In genomic region chr11:97333044-97333443, GRCm38 (mm10) we compare ENCODE assay signal across 16 mouse cellular contexts. TPM values are rescaled to one million over a fixed set of nuclear protein-coding genes. Genes with fewer than 3 reads are reported as not detected.
DNase-seq lines count a peak whose midpoint lies in the region; ATAC-seq and TF ChIP-seq lines count a peak whose summit lies in the region.
"Had no signal": no experiment of that assay in that cellular context is flagged by ENCODE, and none has a peak within 500 bp of the region (broad histone marks: within the 10 kb centered on the region; RNA-seq: fewer than 3 reads in every experiment).

No protein-coding gene starts in this region.

- WGBS in forebrain, embryonic 13.5 days, result 52% methylated on average over 9 of the region's 9 CpGs
- 55% methylated on average over 9 of the region's 9 CpGs for WGBS in forebrain, embryonic 11.5 days
- 47% methylated on average over 9 of the region's 9 CpGs for WGBS in liver, embryonic 11.5 days
- 36% methylated on average over 9 of the region's 9 CpGs for WGBS in intestine, postnatal 0 days

- peaks cover 34% of the 10 kb centered on the region for H3K36me3 ChIP-seq in forebrain, embryonic 13.5 days (ENCODE audit: poor library complexity, severe bottlenecking)
- peaks cover 4% of the 10 kb centered on the region; the same call in 1 of the 2 replicates for H3K36me3 ChIP-seq in forebrain, embryonic 11.5 days (ENCODE audit: control insufficient read depth, insufficient read depth, low read length)
- peaks cover 7% of the 10 kb centered on the region; the same call in 1 of the 2 replicates for H3K36me3 ChIP-seq in liver, embryonic 11.5 days (ENCODE audit: control insufficient read depth, insufficient read depth, low read length)
- peaks cover 11% of the 10 kb centered on the region; the same call in 1 of the 2 replicates for H3K36me3 ChIP-seq in intestine, postnatal 0 days (ENCODE audit: control insufficient read depth, insufficient read depth)

- no peak overlapping the region for H3K27ac ChIP-seq in forebrain, embryonic 13.5 days
- H3K27ac ChIP-seq in forebrain, embryonic 11.5 days (ENCODE audit: low read depth, low read length), result no peak overlapping the region
- H3K27ac ChIP-seq in liver, embryonic 11.5 days (ENCODE audit: low read depth, low read length), result no peak overlapping the region
- no peak overlapping the region for H3K27ac ChIP-seq in intestine, postnatal 0 days (ENCODE audit: low read depth, low read length)
- H3K27ac ChIP-seq: embryonic facial prominence, embryonic 15.5 days had no signal

- H3K9ac ChIP-seq in forebrain, embryonic 13.5 days, result 0 out of 2 replicates have a peak overlapping the region, but pooled peaks have one; percentile 1
- H3K9ac ChIP-seq in forebrain, embryonic 11.5 days (ENCODE audit: low read length), result no peak overlapping the region
- H3K9ac ChIP-seq in liver, embryonic 11.5 days (ENCODE audit: low read depth, low read length), result no peak overlapping the region
- H3K9ac ChIP-seq in intestine, postnatal 0 days (ENCODE audit: low read depth, low read length), result no peak overlapping the region
- H3K9ac ChIP-seq: embryonic facial prominence, embryonic 15.5 days had no signal

- H3K4me2 ChIP-seq in forebrain, embryonic 13.5 days, result no peak overlapping the region
- no peak overlapping the region for H3K4me2 ChIP-seq in forebrain, embryonic 11.5 days (ENCODE audit: low read depth, low read length, severe bottlenecking)
- no peak overlapping the region for H3K4me2 ChIP-seq in liver, embryonic 11.5 days
- no peak overlapping the region for H3K4me2 ChIP-seq in intestine, postnatal 0 days (replicated peaks; ENCODE audit: low read depth)
- H3K4me2 ChIP-seq: embryonic facial prominence, embryonic 15.5 days had no signal

- H3K9me3 ChIP-seq in forebrain, embryonic 13.5 days (replicated peaks), result no peaks in the 10 kb centered on the region
- no peaks in the 10 kb centered on the region for H3K9me3 ChIP-seq in forebrain, embryonic 11.5 days (ENCODE audit: control insufficient read depth, low read length)
- H3K9me3 ChIP-seq in liver, embryonic 11.5 days (ENCODE audit: control insufficient read depth, low read length), result no peaks in the 10 kb centered on the region
- H3K9me3 ChIP-seq in intestine, postnatal 0 days (ENCODE audit: control insufficient read depth), result no peaks in the 10 kb centered on the region
- H3K9me3 ChIP-seq: embryonic facial prominence, embryonic 15.5 days; G1E had no signal

- TF ChIP-seq CTCF in intestine, postnatal 0 days (IDR thresholded peaks at IDR 0.05; ENCODE audit: low read depth), result no peak

- no peak overlapping the region for H3K4me3 ChIP-seq in forebrain, embryonic 13.5 days
- H3K4me3 ChIP-seq in forebrain, embryonic 11.5 days (ENCODE audit: low read depth, low read length), result no peak overlapping the region
- no peak overlapping the region for H3K4me3 ChIP-seq in liver, embryonic 11.5 days (ENCODE audit: low read depth, low read length)
- H3K4me3 ChIP-seq in intestine, postnatal 0 days (ENCODE audit: low read depth, low read length), result no peak overlapping the region
- H3K4me3 ChIP-seq: embryonic facial prominence, embryonic 15.5 days had no signal

- no peak for DNase-seq in forebrain, embryonic 11.5 days (ENCODE audit: low spot score)
- DNase-seq in liver, result peak; percentile 38
- no peak for DNase-seq in liver, embryonic 11.5 days (ENCODE audit: low spot score)
- DNase-seq in neural tube, embryonic 10.5 days (ENCODE audit: extremely low spot score, low spot score), result no peak
- no peak for DNase-seq in frontal cortex, postnatal 25 days (ENCODE audit: low spot score in 2 of 2)
- DNase-seq: adrenal gland, adult 8-10 months; cerebellum, adult 18-20 months; retina, postnatal 1 day; thymus, postnatal 14 days had no signal

- H3K4me1 ChIP-seq in forebrain, embryonic 13.5 days, result peaks cover 5% of the 10 kb centered on the region; the same call in 1 of the 2 replicates
- no peaks in the 10 kb centered on the region; the same call in 1 of the 2 replicates for H3K4me1 ChIP-seq in forebrain, embryonic 11.5 days (replicated peaks; ENCODE audit: control insufficient read depth, insufficient read depth, low read length)
- H3K4me1 ChIP-seq in liver, embryonic 11.5 days (replicated peaks; ENCODE audit: control insufficient read depth, insufficient read depth, low read length), result 0 out of 2 replicates have a peak, but pooled peaks cover 3% of the 10 kb centered on the region
- 0 out of 2 replicates have a peak, but pooled peaks cover 4% of the 10 kb centered on the region for H3K4me1 ChIP-seq in intestine, postnatal 0 days (replicated peaks; ENCODE audit: control insufficient read depth, insufficient read depth, low read length)

- H3K27me3 ChIP-seq in forebrain, embryonic 13.5 days, result no peaks in the 10 kb centered on the region
- no peaks in the 10 kb centered on the region for H3K27me3 ChIP-seq in forebrain, embryonic 11.5 days (ENCODE audit: control insufficient read depth, insufficient read depth, low read length)
- H3K27me3 ChIP-seq in liver, embryonic 11.5 days (replicated peaks; ENCODE audit: control insufficient read depth, insufficient read depth, low read length), result peaks cover 32% of the 10 kb centered on the region
- H3K27me3 ChIP-seq in intestine, postnatal 0 days (replicated peaks; ENCODE audit: control insufficient read depth, insufficient read depth, low read length), result no peaks in the 10 kb centered on the region; the same call in 1 of the 2 replicates
- H3K27me3 ChIP-seq: embryonic facial prominence, embryonic 15.5 days had no signal

- ATAC-seq in forebrain, embryonic 13.5 days, result no peak
- ATAC-seq in forebrain, embryonic 11.5 days (replicated peaks; ENCODE audit: low FRiP score), result no peak
- no peak for ATAC-seq in liver, embryonic 11.5 days (replicated peaks; ENCODE audit: low FRiP score)
- peak; percentile 50; the same call in 1 of the 2 replicates for ATAC-seq in intestine, postnatal 0 days
- ATAC-seq in megakaryocyte progenitor cell, adult 5-6 weeks (replicated peaks; ENCODE audit: poor library complexity), result peak; percentile 27; the same call in 1 of the 2 replicates
- ATAC-seq: forebrain, embryonic 14.5 days; inflammation-experienced regulatory T-cells, adult 6 months had no signal

RNA-seq across cellular contexts. Expression of gene Mrpl45, which starts 17.5 kb away (rescaled TPM):
- 47.4 and 49.1 TPM in 2 replicates for polyA plus RNA-seq in forebrain, embryonic 13.5 days (2015; fragmentation: Nextera tagmentation; extraction: Ambion mirVana)
- 55.9 and 59.9 TPM in 2 replicates for polyA plus RNA-seq in forebrain, embryonic 11.5 days (2014; fragmentation: Nextera tagmentation; extraction: Ambion mirVana)
- 62.4 and 63.2 TPM in 2 replicates for polyA plus RNA-seq in liver, embryonic 11.5 days (2014; fragmentation: Nextera tagmentation; extraction: Ambion mirVana)
- polyA plus RNA-seq in intestine, postnatal 0 days (2015; fragmentation: Nextera tagmentation; extraction: Ambion mirVana), result 40.2 and 40.5 TPM in 2 replicates
- 34.7 and 43.6 TPM in 2 replicates for total RNA-seq in megakaryocyte progenitor cell, adult 5-6 weeks (2015)
- 22.4 and 23.1 TPM in 2 replicates for total RNA-seq in megakaryocyte progenitor cell, adult 5-6 weeks (2017)

RNA-seq across cellular contexts. Expression of gene Gpr179, which starts 18.8 kb away (rescaled TPM):
- 0.19 and 0.25 TPM in 2 replicates for polyA plus RNA-seq in forebrain, embryonic 13.5 days (2015; fragmentation: Nextera tagmentation; extraction: Ambion mirVana)
- polyA plus RNA-seq in forebrain, embryonic 11.5 days (2014; fragmentation: Nextera tagmentation; extraction: Ambion mirVana), result 0.03 TPM in 2 replicates
- polyA plus RNA-seq in liver, embryonic 11.5 days (2014; fragmentation: Nextera tagmentation; extraction: Ambion mirVana), result 0.03 TPM in 2 replicates
- 0.07 and 0.20 TPM in 2 replicates for polyA plus RNA-seq in intestine, postnatal 0 days (2015; fragmentation: Nextera tagmentation; extraction: Ambion mirVana)
- 0.02 and 0.05 TPM in 2 replicates for total RNA-seq in megakaryocyte progenitor cell, adult 5-6 weeks (2015)
- total RNA-seq in megakaryocyte progenitor cell, adult 5-6 weeks (2017), result 0.10 TPM in 1 of 2 replicates, not detected in the other

RNA-seq across cellular contexts. Expression of gene Socs7, which starts 29.3 kb away (rescaled TPM):
- 7.7 and 8.6 TPM in 2 replicates for polyA plus RNA-seq in forebrain, embryonic 13.5 days (2015; fragmentation: Nextera tagmentation; extraction: Ambion mirVana)
- polyA plus RNA-seq in forebrain, embryonic 11.5 days (2014; fragmentation: Nextera tagmentation; extraction: Ambion mirVana), result 4.3 and 4.5 TPM in 2 replicates
- polyA plus RNA-seq in liver, embryonic 11.5 days (2014; fragmentation: Nextera tagmentation; extraction: Ambion mirVana), result 2.2 and 2.4 TPM in 2 replicates
- 2.4 and 2.5 TPM in 2 replicates for polyA plus RNA-seq in intestine, postnatal 0 days (2015; fragmentation: Nextera tagmentation; extraction: Ambion mirVana)
- 5.3 and 7.2 TPM in 2 replicates for total RNA-seq in megakaryocyte progenitor cell, adult 5-6 weeks (2015)
- total RNA-seq in megakaryocyte progenitor cell, adult 5-6 weeks (2017), result 10.2 and 11.0 TPM in 2 replicates

RNA-seq across cellular contexts. Expression of gene Npepps, which starts 52.6 kb away (rescaled TPM):
- 131 and 140 TPM in 2 replicates for polyA plus RNA-seq in forebrain, embryonic 13.5 days (2015; fragmentation: Nextera tagmentation; extraction: Ambion mirVana)
- polyA plus RNA-seq in forebrain, embryonic 11.5 days (2014; fragmentation: Nextera tagmentation; extraction: Ambion mirVana), result 108 and 122 TPM in 2 replicates
- polyA plus RNA-seq in liver, embryonic 11.5 days (2014; fragmentation: Nextera tagmentation; extraction: Ambion mirVana), result 52.1 and 60.2 TPM in 2 replicates
- polyA plus RNA-seq in intestine, postnatal 0 days (2015; fragmentation: Nextera tagmentation; extraction: Ambion mirVana), result 41.9 and 54.7 TPM in 2 replicates
- 38.7 TPM in 2 replicates for total RNA-seq in megakaryocyte progenitor cell, adult 5-6 weeks (2015)
- total RNA-seq in megakaryocyte progenitor cell, adult 5-6 weeks (2017), result 24.6 and 27.9 TPM in 2 replicates

Comparison
In these comparisons a context has a peak if more than half of its experiments do, and no peak if none do; other contexts are left out.
1. ATAC-seq: peak in intestine, postnatal 0 days (single experiment) and megakaryocyte progenitor cell, adult 5-6 weeks (single experiment); none in forebrain, embryonic 13.5 days (single experiment), forebrain, embryonic 11.5 days (single experiment) and liver, embryonic 11.5 days (single experiment).